7 mouse cellular contexts compared by ENCODE assay signal in the genomic region with DNA sequence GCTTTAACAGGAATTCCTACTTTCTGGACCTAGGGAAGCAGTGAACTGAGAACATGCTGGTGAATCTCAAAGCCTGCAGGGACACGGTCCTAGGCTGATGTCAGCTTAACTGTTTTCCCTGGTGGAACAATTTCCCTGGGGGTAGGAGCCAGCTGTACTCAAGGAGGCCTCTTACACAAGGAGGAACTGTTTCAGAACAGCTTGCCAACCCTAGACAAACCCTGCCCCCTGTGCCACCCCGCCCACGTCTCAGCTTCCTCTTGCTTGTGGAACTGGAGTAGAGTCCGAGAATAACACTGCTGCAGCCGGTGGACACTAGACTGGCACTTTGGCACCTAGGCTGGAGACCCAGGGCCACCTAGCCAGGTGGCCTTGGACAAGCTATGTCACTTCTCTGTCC.
A peak's percentile ranks its signal among the peaks of the same experiment; 100 is the strongest.
DNase-seq lines count a peak whose midpoint lies in the region; ATAC-seq and TF ChIP-seq lines count a peak whose summit lies in the region.

No protein-coding gene starts in this region.

- intact Hi-C loops in gastrocnemius, postnatal 14 days (cut with DNase I; ENCODE audit: low total_unique reads) = no loop called here

- H3K4me3 ChIP-seq in lung, adult 2 months (replicated peaks; ENCODE audit: extremely low read depth, low read depth, low read length) = no peak overlapping the region

- H3K4me1 ChIP-seq in lung, adult 2 months (ENCODE audit: control insufficient read depth, insufficient read depth, low read length) = no peaks in the 10 kb centered on the region

- TF ChIP-seq POLR2A in lung, adult 2 months (IDR thresholded peaks at IDR 0.05; ENCODE audit: borderline replicate concordance, extremely low read depth, low read depth, low read length) = no peak

- TF ChIP-seq CTCF in lung, adult 2 months (IDR thresholded peaks at IDR 0.05; ENCODE audit: insufficient read depth, low read length) = no peak

- peak; percentile 5 for DNase-seq in 3T3-L1 (ENCODE audit: low read depth, low spot score)
- DNase-seq in A20 (ENCODE audit: low read depth, low spot score) = peak; percentile 16
- peak; percentile 44 for DNase-seq in gastrocnemius, postnatal 14 days
- DNase-seq in lung, adult 2 months = peak; percentile 39
- DNase-seq in thymus, postnatal 14 days = peak; percentile 76
- DNase-seq in natural killer cell, adult 2 months (ENCODE audit: low spot score in 2 of 2) = no peak

- 23% methylated on average over 5 of the region's 5 CpGs for WGBS in lung, adult 2 months

- ATAC-seq in CD4-positive, CD25-positive, alpha-beta regulatory T cell, adult 4 months = no peak

Comparison
In these comparisons a context has a peak if more than half of its experiments do, and no peak if none do; other contexts are left out.
1. DNase-seq: peak in 3T3-L1 (single experiment), A20 (single experiment), gastrocnemius, postnatal 14 days (single experiment), lung, adult 2 months (single experiment) and thymus, postnatal 14 days (single experiment); none in natural killer cell, adult 2 months (0 of 2).